ENCODE assay signal across 19 mouse cellular contexts in the genomic region with DNA sequence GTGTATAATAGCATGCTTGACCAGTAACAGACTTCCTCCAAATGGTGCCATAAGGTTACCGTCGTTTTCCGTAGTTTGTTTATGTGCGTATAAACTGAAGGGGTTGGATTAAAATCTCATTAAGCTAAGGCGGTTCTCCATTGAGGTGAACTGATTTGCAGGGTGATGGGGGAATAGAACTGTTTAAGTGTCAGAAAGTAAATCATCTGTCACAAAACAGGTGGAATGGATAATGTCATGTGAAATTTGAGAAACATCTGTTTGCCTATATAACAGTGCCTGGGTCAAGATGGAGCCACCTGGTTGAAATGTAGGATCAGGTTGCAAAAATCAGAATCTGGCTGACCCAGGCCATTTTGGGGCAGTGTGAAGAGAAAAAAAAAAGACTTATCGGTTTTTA. TPM values are rescaled to one million over a fixed set of nuclear protein-coding genes. Genes with fewer than 3 reads are reported as not detected.
"Had no signal": no experiment of that assay in that cellular context is flagged by ENCODE, and none has a peak within 500 bp of the region (broad histone marks: within the 10 kb centered on the region; RNA-seq: fewer than 3 reads in every experiment).

No protein-coding gene starts in this region.

- H3K4me2 ChIP-seq: lung, embryonic 14.5 days; midbrain, embryonic 11.5 days; midbrain, embryonic 13.5 days; midbrain, embryonic 15.5 days; neural tube, embryonic 12.5 days; stomach, embryonic 15.5 days had no signal

- H3K27ac ChIP-seq: midbrain, embryonic 13.5 days; midbrain, embryonic 15.5 days; neural tube, embryonic 12.5 days; stomach, embryonic 15.5 days; stomach, postnatal 0 days had no signal

- ATAC-seq: midbrain, embryonic 13.5 days; midbrain, embryonic 15.5 days had no signal

- DNase-seq: lung, adult 18-20 months; lung, embryonic 14.5 days; lung, postnatal 10 days; lung, postnatal 4 days; right cerebral cortex, postnatal 14 days; thymus, adult 2 months; thymus, postnatal 25 days; thymus, postnatal 4 days had no signal

- H3K4me1 ChIP-seq: midbrain, embryonic 13.5 days; midbrain, embryonic 15.5 days; neural tube, embryonic 12.5 days; stomach, embryonic 15.5 days had no signal

- H3K4me3 ChIP-seq: midbrain, embryonic 13.5 days; midbrain, embryonic 15.5 days; neural tube, embryonic 12.5 days; stomach, embryonic 15.5 days had no signal

- H3K27me3 ChIP-seq: midbrain, embryonic 15.5 days; neural tube, embryonic 12.5 days; stomach, embryonic 15.5 days had no signal

- H3K9me3 ChIP-seq: midbrain, embryonic 13.5 days; midbrain, embryonic 15.5 days; neural tube, embryonic 12.5 days; stomach, embryonic 15.5 days had no signal

- H3K9ac ChIP-seq: lung, embryonic 14.5 days; midbrain, embryonic 13.5 days; midbrain, embryonic 15.5 days; neural tube, embryonic 12.5 days; stomach, embryonic 15.5 days had no signal

- H3K36me3 ChIP-seq: midbrain, embryonic 13.5 days; midbrain, embryonic 15.5 days; neural tube, embryonic 12.5 days; stomach, embryonic 15.5 days had no signal

RNA-seq across cellular contexts. Expression of a gene that starts 29.7 kb away (rescaled TPM):
- total RNA-seq: megakaryocyte, adult 5-6 weeks; megakaryocyte-erythroid progenitor cell, adult 5-6 weeks; monocyte, adult 5-6 weeks; neutrophil, adult 5-6 weeks had no signal
- polyA plus RNA-seq: spleen, adult 2 months had no signal
